Mouse (Mus musculus): ENCODE data around the gene Dbf4.

Dbf4 gene

DNA sequence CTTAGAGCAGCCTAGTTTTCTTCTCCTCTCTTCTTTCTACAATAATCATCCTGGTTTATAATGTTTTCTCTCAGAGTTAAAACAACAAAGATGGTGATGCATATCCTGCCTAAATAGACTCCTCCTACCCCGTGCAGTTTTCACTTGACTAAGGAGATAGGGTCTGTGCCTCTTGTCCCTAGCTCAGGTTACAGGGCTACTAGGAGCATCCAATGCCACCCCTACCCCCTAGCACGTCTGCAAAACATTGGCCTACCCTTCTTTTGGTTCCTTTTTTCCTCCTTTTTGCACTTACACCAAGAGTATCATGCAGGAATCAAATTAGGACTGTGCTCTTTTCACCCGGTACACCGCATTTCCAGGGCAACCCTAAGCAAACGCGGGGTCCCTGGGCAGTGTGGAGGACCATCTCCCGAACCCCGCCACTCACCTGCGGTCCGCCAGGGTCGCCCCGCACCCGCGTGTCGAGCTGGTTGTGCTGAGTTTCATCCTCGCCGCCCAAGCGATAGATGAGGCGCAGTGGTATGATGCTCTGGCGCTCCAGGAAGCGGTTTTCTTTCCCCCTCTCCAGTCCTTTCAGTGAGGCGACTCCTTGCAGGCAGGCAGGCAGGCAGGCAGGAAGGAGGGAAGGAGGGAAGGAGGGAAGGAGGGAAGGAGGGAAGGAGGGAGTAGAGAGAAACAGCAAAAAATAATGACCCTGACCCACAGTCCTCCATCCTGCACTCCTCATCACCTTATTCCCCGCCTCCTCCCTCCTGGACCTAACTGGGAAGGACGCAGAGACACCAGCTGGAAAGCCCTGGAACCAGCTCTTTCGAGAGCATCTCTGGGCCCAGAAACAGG lies 55.5 kb downstream of the Dbf4 start:
- DNase-seq (ENCODE audit: low spot score in 2 of 2): no peak

DNA sequence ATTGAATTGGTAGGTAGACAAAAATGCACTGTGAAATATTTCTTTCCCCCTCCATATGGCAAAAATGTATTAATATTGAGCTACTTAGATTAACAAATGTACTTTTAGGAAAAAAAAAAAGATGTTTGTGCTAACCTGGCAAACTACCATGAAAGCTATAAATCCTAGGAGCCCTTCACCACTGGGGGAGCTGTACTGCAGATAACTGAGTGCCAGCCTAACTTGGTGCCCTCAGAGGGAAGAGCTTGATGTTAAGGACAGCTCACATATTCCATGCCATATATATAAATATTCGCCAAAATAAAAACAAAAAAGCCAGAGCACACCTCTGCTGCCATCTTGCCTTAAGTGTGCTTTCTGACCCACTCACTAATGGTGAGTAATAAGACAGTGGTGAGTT lies 60.2 kb downstream of the Dbf4 start:
- no peak for DNase-seq (ENCODE audit: low spot score in 2 of 2)

DNA sequence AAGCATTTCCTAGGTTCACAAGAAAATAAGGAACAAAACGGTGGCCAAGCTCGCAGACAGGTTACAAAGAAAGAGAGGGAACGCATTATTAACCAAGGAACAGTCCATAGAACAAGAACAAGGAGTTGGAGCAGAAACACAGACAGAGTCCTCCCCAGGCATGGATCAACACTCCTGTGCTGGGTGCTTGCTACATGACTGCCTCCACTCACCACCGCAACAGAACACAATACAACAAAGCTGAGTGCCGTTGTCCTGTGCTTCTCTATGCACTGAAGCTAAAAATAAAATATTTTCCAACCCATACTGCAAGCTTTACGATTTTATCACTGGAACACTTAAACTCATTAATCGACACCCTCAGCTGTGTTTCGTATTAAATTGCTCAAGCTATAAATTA lies 64.8 kb downstream of the Dbf4 start:
- DNase-seq (ENCODE audit: low spot score in 2 of 2): no peak

DNA sequence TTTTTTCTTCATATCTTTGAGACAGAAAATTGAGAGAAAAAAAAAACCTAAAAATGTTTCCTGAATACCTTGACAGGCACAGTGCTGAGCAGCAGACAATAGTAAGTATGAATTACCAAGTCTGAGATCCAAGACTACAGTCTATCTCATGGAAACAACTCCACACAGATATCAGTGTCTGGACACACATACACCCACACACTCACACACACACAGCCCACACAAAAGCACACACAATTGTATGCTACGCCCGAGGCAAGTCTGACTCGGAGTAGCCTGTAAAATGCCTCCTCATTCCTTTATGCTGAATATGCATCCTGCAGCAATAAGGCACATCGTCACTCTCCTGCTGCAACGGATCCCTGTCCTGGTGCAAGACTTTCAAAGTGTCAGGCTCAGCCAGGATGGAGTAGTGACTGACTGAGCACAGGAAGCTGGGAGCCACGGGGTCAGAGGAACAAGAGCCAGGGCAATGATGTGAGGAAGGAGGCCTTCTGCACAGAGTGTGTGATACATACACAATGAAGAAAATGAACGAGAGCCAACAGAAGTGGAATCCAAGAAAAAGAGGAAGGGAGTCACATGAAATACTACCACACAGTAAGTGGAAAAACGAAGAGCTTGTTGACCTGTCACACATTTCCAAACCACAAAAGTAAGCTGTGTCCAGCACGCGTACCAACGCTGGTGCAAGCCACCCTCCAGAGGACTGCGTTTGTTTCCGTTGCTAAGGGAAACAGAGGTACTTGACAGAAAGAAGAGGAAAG lies 65.4 kb downstream of the Dbf4 start:
- no peak for DNase-seq (ENCODE audit: low spot score in 2 of 2)

DNA sequence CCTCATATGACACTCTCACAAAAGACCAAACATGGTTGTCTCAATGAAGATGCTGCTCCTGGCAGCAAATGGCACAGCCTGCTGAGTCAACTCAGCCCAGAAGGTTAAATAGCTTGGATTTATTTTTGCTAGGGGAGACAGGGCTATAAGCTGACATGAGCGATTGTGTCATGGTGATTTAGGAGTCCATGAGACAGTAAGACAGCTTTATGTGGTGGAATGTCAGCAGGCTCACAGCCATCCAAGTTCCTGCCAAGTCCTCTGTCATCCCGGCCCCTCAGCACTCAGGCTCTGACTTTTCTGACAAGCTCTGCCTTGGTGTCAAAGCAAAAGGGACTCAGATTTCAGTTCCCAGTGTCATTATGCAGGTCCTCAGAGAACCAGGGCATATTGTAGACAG lies 66.2 kb downstream of the Dbf4 start:
- no peak for DNase-seq (ENCODE audit: low spot score in 2 of 2)

DNA sequence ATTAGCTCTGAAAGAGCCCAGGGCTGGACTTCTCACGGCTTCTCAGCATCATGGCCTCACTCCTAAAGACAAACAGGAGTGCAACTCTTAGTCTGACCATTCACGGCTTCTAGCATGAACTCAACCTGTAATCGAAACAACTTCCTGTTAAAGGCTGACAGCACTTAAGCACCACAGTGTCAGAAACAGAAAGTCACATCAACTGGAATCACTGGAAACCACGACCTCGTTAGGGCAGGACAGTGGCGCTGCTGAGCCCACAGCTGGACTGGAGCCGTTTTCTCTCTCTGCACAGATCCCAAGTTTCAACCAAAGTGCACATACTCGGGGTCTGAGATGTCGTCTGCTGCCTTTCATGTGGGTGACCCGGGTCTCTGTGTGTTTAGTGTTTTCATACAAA lies 73.0 kb downstream of the Dbf4 start:
- no peak for DNase-seq (ENCODE audit: low spot score in 2 of 2)

Measured in spleen, postnatal 10 days (tissue).